Mouse (Mus musculus) heart, postnatal 36 days (tissue): ENCODE measurements at regions not wholly inside any gene's neighbourhood (a gene's known extent, or its start where the extent isn't known, plus 50 kb on each side); places are given as distances from the start of the nearest gene placed in this dataset.

Experiments
- DNase-seq, 2 experiments: peaks; one replicate each; pipeline ENCODE4 v3.0.0; 2021 to 2022
- intact Hi-C: fragments of 180-260 bp; cut with DNase I; formaldehyde crosslinking; loops from one replicate; pipeline ENCODE4 v1.15.1; 2025

GRCm38 (mm10) chr3:9884691-9885354 is 203.1 kb upstream of the Gm9833 start:
- intact Hi-C loops = no loop called here
- DNase-seq = no peak

- peak; percentile 65 for DNase-seq
- intact Hi-C loops = no loop called here
Measured at GRCm38 (mm10) chr3:9885565-9885964, 202.3 kb upstream of the Gm9833 start.

GRCm38 (mm10) chr3:9886077-9886476 is 201.8 kb upstream of the Gm9833 start:
- no peak for DNase-seq
- intact Hi-C loops = loop anchor here (2.0 kb wide), 1 partner anchor 15 kb away; no protein-coding TSS in a partner anchor

DNA sequence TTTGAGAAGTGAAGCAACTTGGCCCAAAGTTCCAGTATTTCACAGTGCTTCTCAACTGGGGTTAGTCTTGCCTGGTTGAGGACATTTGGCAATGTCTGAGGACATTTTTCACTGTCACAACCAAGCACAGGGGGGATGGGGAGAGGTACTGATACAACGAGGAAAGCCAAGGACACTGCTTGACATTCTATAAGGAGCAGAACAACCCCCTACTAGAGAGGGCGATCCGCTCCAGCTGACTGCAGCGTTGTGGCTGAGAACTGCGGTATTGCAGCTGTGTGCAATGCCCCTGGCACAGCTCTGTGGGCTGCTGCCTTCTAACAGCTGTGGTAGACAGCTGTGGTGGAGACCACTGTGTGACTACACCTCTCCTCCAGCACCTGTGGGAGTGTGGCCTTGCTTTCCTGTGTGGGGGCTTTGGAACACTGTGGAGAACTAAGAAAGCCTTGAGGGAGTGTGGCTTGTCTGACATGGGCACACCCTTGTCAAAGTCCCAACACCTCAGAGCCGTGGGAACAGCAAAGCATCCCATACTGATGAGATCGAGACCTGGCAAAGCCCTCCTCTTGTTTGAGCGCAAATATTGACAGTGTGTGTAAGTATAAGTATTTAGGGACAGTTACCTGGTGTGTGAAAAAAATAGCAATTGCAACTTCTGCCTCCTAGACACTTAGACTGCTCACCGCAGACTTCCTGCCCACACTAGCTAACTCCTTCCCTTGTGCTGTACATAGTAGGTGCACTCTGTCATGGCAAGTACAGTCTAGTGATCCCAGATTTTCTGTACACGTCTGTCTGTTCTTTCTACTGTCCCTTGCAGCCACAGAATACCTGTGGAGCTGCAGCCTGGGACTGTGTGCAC is 200.9 kb upstream of the Gm9833 start:
- intact Hi-C loops = loop anchor here (2.0 kb wide), 1 partner anchor 14 kb away; no protein-coding TSS in a partner anchor
- peak in 1 of 2 experiments; percentile 28 for DNase-seq

DNA sequence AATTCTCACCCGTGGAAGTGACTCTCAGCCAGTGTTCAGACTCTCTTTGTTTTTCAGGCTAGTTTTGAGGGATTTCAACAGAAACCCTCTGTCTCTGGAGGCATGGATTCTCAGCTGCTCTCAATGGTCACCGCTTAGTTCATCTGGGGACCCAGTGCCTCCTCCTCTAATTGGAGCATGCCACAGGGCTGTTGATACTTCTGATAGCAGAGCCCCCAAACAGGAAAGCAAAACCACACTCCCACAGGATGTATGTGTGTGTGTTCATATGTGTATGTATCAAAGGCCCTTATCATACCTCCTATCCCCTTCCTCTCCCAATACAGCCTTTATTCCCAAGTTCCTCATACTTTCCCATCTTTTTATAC is 200.3 kb upstream of the Gm9833 start:
- DNase-seq = no peak
- intact Hi-C loops = loop anchor here (2.0 kb wide), 1 partner anchor 13 kb away; no protein-coding TSS in a partner anchor

DNA sequence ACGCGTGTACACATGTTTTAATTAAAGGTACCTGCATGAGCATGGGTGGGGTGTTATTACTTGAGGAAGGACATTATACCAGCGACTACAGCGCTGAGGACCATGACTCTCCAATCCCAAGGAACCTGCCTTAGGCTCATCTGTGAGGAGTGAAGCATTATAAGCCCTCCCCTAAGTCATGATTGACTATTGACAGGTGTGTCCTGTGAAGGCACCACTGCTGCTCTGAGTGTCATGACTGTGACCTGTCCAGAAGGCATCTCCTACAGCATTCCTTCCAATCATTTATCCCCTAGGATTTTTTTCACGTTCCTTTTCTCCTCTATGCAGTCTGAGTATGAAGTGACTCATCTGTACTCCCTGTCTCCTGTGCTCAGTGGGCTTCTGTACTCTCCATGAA is 199.9 kb upstream of the Gm9833 start:
- intact Hi-C loops = no loop called here

GRCm38 (mm10) chr3:9892884-9893494 is 194.9 kb upstream of the Gm9833 start:
- intact Hi-C loops = no loop called here

More for the DNA sequence above, 199.9 kb upstream of the Gm9833 start:
- DNase-seq = no peak

GRCm38 (mm10) chr3:9895396-9896135 is 192.3 kb upstream of the Gm9833 start:
- no peak for DNase-seq
- intact Hi-C loops = no loop called here

More at GRCm38 (mm10) chr3:9892884-9893494, 194.9 kb upstream of the Gm9833 start:
- no peak for DNase-seq

DNA sequence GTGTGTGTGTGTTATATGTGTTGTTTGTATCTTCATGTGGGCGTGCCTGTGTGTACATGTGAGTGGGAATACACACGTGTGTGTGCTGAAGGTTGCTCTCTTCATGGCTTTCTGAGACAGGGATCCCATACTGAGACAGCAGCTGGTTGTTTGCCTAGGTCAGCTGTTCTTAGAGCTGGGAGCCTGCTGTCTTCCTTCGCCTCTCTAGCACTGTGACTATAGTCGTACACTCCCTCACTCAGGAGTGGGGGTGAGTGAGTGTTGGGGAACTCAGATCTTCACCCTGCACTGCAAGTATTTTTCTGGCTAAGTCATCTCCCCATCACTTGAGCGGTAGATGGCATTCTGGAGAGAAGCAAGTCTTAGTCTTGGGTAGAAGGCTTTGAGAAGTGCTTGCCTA is 191.6 kb upstream of the Gm9833 start:
- intact Hi-C loops = no loop called here
- DNase-seq = no peak

- intact Hi-C loops = loop anchor here (2.0 kb wide), 1 partner anchor 15 kb away; no protein-coding TSS in a partner anchor
- DNase-seq = no peak
Measured at GRCm38 (mm10) chr3:9901663-9902062, 186.2 kb upstream of the Gm9833 start.

DNA sequence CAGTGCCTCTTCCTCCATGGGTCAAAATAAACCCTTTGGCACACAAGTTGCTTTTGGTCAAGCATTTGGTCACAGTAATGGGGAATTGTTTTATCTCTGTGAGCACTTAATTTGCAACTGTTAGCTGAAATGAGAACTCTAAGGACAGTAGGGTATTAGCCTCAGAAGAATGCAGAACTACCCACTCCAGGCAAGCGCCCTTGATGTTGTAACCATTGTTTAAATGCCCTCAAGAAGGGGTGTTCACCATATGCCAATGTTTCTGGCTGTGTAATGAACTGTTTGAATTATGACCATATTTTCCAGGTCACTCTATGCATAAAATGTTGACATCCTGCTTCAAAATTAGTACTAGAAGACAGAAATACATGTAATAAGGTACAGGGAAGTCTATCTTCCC is 174.6 kb upstream of the Gm9833 start:
- intact Hi-C loops = no loop called here
- no peak for DNase-seq

DNA sequence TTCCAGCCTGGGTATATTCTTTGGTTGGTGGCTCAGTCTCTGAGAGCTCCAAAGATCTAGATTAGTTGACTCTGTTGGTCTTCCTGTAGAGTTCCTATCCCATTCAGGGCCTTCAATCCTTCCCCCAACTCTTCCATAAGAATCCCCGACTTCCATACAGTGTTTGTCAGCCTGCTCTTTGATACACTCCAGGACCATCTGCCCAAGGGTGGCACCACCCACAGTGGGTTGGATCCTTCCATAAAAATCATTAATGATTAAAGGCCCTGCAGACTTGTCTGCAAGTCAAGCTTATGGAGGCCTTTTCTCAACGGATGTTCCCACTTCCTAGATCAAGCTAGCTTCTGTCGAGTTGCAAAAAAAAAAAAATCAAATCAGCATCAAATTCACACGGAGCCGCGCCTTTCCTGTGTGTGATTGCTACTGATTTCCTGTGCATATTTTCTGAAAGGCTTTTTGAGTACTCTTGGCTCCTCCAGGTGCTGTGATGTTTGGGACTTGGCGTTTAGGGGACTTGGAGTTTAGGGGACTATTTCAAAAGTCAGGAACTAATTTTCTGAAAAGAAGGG is 171.3 kb upstream of the Gm9833 start:
- intact Hi-C loops = no loop called here
- no peak for DNase-seq

DNA sequence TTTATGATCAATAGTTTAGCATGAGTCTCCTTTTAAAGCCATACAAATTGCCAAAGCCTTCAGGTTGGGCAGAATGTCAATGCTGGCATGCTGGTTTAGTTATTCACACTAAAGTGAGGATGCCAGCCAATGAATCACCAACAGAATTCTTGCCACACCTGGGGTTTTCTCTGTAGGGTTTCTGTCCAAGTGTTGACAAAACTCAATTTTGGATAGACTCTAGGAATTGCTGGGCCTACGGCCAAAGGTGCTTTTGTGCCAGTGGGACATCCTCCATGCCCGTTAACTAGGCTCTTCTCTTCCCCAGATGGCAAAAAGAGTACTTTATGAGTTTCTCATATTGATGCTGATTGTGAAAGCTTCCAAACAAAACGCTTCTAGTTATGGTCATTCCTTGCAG is 167.6 kb upstream of the Gm9833 start:
- no peak for DNase-seq
- intact Hi-C loops = no loop called here

DNA sequence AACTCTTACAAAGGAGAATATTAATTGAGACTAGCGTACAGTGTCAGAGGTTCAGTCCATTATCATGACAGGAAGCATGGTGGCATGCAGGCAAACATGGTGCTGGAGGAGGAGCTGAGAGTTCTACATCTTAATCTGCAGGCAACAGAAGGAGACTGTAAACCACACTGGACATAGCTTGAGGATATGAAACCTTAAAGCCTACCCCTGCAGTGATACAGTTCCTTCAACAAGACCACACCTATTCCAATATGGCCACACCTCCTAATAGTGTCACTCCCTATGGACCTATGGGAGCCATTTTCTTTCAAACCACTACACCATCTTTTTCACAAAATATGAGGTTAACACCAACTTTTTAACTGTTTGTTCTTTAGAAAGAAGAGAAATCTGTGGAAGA is 166.2 kb upstream of the Gm9833 start:
- intact Hi-C loops = no loop called here
- no peak for DNase-seq

DNA sequence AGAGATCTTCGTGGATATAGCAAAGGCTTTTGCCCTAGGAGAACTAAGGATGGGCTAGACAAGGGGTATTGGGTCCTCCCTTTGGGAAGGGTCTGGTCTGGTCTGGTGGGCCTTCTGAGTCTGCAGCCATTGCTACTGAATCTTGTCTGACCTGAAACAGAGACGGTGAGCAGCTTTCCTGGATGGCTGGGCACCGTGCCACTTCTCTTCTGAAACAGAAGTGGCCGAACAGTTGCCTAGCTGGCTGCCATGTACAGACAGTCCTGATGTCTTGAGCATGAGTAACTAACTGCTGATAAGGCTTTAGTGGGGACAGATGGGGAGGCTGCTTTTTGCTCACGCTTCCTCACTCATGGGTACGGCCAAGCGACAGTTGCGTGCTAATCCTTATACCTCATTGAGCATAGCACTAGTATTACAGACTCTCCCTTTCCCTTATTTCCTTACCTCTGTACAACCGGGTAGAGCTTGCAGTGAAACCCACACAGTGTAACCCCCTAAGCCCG is 165.3 kb upstream of the Gm9833 start:
- no peak for DNase-seq
- intact Hi-C loops = no loop called here

- no peak for DNase-seq
- intact Hi-C loops = no loop called here
Measured at GRCm38 (mm10) chr3:9924630-9925029, 163.3 kb upstream of the Gm9833 start.

GRCm38 (mm10) chr3:9936853-9937441 is 151.0 kb upstream of the Gm9833 start:
- intact Hi-C loops = no loop called here

GRCm38 (mm10) chr3:9938651-9939050 is 149.3 kb upstream of the Gm9833 start:
- intact Hi-C loops = no loop called here
- DNase-seq = no peak

More at GRCm38 (mm10) chr3:9936853-9937441, 151.0 kb upstream of the Gm9833 start:
- DNase-seq = no peak

DNA sequence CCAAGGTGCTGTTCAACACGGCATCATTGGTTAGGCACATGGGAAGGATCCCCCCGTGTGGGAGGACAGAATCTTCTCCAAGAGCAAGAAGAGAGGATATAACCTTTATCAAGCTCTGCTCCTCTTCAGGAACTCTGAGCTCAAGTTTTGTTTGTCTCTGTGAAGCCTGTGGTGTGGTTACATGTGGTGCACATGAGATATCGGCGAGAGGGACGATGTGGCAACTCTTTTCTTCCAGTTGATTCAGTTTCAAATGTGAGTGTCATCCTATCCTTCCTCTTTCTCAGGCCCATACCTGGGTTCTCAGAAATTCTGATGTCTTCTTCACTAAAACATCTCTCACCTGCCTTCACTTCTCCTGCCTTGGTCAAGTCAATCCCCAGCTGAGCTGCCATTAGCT is 145.3 kb upstream of the Gm9833 start:
- intact Hi-C loops = loop anchor here (5.0 to 10.0 kb wide), 2 partner anchors 100 to 468 kb away; no protein-coding TSS in a partner anchor
- DNase-seq = no peak
